Mouse (Mus musculus): Measurements from ENCODE around the gene Mcpt4.
"Not testable (repeated sequence)": the region's sequence is repeated elsewhere in the genome, so short reads cannot be mapped to it uniquely, and the experiment has no call there.

Gene Mcpt4

DNA sequence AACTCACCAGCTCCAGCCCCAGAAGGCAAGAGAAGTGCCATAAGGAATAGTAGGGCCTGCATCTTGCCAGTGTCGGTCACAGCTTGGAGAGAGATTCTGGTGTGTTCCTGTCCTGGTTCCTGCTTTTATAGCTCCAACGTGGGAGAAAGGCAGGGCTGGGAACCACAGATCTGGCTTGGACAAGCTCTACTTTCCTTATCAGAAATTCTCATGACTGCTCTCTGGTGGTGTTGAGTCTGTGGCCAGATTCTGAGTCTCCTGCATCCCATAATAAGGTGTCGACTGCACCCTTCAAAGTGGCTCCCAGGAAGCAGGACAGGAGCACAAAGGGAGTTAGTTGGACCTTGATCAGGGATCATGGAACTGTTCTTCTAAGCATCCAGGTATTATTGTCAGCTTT is at the start of gene Mcpt4:
TSS of gene Mcpt4 (minus strand) at position 101 of the 400 bp plus-strand sequence.
- not testable (repeated sequence) for DNase-seq

DNA sequence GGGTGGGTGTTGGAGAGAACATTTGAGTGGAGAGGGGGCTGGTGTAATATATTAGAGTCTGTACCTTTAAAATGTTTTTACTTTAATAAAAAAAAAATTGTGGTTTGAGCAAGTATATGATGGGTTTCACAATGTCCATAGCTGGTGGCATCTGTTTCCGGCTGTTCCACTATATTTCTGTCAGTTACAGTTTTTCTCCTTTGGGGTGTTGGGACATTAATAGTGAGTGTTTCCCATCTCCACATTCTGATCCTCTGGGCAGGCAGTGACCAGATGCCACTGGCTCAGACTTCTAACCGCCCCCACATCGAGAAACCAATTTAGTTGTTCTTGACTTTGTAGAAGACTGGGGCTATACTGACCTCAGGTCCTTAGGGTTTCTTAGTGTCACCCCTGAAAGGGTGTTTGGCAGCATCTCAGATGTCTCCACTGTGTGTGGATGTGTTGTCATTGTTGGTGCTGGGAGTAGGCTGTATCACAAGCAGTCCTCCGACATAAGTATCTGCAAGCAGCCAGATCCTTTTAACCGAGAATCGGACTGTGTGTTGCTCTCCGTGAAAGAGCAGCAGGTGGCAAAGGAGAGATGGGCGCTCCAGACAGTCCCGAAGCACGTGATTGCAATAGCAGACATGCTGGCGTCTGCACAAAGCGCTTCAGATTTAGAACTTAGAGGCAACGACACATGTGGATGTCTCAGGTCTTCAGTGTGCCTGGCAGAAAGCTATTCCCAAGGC is 43.5 kb upstream of the Mcpt4 start:
- no peak for DNase-seq

DNA sequence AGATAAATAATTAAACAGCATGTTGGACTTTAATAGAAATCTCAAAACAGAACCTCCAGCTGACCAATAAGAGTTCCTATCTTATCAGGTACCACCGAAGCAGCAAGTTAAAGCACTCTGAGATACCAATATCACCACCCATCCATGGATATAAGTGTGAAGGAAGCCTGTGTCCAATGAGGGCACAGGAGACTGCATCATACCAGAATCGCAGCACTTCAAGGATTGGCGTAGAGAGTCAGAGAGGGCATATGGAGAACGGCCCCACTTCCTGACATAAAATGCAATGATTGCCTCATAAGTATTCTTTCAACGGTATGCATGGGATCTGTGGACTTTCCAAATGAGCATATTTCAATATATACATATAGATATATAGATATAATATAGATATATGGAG is 42.9 kb upstream of the Mcpt4 start:
- DNase-seq = no peak

DNA sequence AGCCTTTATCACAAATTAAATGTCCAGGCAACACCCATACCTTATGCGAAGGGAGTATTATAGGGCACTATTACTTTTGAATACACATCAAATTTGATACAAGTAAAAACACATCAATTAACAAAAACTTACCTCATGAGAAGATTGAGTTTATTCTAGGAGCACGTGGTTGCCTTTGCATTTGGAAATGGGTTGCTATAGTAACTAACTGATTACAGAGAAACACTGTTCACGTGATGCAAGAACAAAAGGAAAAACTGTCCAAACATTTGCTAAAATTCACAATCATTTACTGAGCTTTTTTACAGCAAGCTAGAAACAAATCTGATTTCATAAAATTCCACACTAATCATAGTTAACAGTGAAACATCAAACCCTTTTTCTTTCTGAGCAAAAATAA is 41.3 kb upstream of the Mcpt4 start:
- DNase-seq = no peak

DNA sequence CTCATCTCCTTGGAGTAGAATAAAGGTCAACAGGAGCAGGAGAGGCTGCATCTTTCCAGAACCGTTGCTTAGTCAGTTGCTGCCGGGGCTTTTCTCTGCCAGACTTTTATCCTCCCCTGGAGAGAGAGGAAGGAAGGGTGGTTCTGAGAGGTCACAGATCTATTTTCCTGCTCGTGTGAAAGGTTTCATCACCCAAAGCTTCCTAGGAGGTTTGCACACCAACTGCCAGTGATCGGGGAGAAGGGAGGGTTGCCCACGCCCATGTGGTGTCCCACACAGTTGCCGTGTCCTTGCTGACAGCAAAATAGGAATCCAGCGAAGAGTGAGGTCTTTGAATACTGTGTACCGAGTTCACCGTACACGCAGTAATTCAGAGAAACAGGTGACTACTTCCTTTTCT is 40.3 kb upstream of the Mcpt4 start, which contains the start of gene Ctsg:
TSS of gene Ctsg (minus strand) at position 189 of the 400 bp plus-strand sequence.
- DNase-seq = no peak

DNA sequence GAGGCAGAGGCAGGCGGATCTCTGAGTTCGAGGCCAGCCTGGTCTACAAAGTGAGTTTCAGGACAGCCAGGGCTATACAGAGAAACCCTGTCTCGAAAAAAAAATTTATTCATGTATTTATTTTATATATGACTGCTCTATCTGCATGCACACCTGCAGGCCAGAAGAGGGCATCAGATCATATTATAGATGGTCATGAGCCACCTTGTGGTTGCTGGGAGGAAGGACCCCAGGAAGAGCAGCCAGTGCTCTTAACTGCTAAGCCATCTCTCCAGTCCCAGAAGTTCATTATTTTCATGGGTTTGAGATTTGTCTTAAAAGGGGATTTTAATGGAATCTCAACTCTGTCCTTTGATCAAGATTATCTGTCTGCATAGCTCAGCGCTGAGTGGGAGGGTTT is 36.8 kb upstream of the Mcpt4 start:
- no peak for DNase-seq

DNA sequence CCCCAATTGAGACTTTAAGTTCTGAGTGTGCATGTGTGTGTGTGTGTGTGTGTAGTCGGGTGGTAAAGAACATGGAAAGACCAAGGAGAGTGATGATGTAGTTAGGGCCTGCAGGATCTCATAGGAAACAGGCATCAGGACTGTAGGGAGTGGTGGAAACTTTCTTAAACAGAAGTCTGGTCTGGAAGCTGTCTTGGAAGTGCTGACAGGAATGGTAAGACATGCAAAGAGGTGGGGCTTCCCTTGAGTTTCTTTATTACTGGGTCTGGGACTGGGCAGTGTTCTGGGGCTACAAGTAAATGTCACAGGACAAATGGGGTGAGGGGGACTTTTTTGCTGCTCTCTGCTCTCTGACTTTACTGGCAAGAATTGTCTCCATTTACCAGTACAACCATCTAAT is 35.5 kb upstream of the Mcpt4 start:
- DNase-seq = no peak

DNA sequence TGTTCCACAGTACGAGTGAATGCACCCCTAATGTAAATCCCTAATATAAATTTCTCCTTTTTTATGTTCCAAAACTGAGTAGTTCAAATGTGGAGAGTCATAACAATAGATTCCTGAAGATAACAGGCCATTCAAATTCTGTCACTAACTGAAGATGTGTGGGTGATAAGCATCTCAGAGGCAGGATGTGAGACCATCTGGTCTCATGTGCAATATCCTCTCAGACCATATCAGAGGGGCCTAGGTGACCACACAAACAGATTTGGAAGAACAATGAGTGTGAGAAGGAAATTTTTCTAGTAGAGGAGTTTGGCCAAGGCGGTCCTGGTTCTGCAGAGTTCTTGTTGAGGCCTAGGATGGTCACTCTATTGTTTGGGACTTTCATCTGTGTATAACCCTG is 31.2 kb upstream of the Mcpt4 start:
- no peak for DNase-seq

DNA sequence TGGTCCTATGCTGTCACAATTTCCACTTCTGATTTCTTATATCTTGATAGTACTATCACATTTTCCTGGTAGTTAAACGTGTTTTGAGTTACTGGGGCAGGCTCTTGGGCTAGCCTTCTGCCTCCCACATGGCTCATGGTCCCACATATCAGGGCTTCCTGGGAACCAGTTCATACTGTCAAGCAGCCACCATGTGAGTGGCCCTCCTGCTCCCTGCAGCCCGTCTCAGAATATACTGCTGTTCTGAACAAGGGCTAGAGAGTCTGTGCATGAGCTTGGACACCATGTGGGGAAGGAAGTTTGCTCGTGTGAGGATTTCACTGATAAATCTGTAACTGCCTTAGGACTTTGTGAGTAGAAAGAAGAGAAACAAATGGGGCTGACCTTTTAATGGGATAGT is 24.6 kb upstream of the Mcpt4 start:
- no peak for DNase-seq

DNA sequence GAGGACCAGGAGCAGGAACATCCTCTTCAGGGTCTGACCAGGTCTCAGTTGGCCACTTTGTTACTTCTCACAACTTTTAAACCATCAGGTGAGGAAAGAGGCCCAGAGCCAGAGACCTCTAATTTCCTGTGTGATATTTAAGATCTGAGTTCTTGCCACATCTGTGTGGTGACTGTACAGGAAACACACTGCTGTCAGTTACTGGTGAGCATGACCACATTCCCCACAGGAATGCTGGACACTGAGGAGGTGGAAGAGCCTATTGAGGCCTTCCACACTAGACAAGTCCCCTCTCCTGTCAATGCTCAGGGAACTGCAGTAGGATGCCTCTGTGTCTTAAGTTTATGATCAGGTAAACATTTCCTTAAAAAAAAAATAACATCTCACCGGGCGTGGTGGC is 23.1 kb upstream of the Mcpt4 start, which contains the start of gene Mcpt8:
TSS of gene Mcpt8 (minus strand) at position 107 of the 400 bp plus-strand sequence.
- DNase-seq = no peak

DNA sequence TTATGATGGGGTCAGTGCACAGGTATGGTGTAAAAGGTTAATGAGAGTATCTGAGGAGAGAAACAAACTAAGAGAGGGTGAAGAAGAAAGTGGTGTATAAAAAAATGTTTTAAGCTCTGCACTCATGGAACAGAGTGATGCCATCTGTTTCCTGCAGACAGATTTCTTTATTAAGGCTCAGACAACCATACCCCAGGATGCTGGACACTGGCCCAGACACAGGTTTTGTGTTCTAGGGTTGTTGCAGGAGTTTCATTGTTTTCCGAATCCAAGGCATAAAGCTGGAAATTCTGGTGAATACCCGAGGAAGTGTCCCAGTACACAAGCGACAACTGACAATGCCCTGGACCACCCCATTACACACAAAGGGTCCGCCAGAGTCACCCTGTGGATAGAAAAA is 19.9 kb upstream of the Mcpt4 start:
- DNase-seq = no peak

DNA sequence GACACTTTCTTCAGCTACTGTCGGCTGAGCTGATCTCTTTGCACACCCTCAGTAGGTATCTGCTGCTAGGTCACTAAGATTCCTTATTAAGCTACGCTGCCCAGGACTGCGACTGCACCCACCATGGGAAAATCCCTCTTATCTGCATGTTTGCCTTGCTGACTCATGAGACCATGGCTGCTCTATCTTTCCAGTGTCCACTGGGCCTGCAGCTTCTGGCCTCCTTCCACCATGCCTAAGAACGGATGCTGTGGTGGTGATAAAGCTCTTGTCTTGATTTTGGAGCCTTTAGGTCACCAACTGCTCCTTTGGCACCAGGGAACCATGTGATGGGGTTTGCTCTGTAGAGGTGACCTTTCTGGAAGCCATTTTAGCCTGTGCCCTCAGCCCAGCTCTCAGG is 4.4 kb downstream of the Mcpt4 start:
- no peak for DNase-seq

DNA sequence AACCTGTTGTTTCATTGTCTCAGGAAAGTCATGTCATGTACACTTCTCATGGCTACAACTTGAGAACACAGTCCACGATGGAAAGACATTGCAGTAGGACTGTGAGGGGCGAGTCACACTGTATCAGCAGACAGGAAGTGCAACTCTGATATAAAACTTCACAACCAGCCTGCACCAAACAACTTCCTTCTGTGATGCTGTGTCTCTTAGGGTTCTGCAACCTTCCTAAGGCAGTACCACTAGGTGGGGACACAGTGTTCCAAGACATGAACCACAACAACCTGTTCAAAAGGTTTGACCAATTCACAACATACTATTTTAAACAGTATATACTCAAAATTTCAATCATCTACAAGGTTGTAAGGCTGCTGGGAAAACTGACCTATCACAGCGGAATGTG is 6.7 kb downstream of the Mcpt4 start:
- DNase-seq = no peak

DNA sequence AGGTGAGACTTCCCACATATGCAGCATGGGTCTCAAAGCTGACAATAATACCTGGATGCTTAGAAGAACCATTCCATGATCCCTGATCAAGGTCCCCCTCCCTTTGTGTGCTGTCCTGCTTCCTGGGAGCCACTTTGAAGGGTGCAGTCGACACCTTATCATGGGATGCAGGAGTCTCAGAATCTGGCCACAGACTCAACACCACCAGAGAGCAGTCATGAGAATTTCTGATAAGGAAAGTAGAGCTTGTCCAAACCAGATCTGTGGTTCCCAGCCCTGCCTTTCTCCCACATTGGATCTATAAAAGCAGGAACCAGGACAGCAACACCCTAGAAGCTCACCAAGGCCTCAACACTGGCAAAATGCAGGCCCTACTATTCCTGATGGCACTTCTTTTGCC is 20.3 kb downstream of the Mcpt4 start, which contains the start of gene Mcpt2:
TSS of gene Mcpt2 (plus strand) at position 250 of the 400 bp plus-strand sequence.
- not testable (repeated sequence) for DNase-seq

DNA sequence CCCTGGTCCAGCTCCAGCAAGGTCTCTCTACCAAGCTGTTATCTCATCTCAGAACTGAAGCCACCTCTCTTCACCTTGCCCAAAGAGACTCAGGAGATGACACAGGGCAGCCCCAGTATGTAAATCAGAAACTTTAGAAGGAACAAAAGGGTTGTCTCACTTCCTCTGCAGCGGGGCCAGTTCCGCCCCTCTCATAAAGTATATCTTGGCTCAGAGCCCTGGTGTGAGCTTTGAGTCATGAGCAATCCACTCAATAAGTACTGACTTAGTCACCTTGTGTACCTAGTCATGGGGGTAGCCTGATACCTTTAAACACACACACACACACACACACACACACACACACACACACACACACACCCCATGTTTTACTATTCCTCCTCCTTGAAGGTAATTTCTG is 27.7 kb downstream of the Mcpt4 start:
- DNase-seq = no peak

DNA sequence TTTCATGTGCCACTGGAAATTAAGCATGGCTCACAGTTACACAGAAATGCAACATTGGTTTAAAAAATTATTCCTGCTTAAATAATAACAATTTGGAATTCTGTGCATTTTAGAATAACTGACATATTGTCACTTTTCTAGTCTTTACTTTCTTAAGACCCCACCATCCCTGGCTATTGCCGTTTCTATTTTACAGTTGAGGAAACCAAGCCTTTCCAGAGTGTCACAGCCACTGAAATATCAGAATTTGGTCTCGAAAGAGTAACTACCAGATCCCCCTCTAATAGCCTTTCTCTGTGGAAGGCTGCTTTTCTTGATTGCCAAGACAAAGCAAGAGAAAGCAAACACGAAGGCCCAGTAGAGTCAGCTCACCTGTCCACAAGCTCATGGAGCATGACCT is 31.7 kb downstream of the Mcpt4 start, which contains the start of gene Mcpt9:
TSS of gene Mcpt9 (minus strand) at position 101 of the 400 bp plus-strand sequence.
- not testable (repeated sequence) for DNase-seq

DNA sequence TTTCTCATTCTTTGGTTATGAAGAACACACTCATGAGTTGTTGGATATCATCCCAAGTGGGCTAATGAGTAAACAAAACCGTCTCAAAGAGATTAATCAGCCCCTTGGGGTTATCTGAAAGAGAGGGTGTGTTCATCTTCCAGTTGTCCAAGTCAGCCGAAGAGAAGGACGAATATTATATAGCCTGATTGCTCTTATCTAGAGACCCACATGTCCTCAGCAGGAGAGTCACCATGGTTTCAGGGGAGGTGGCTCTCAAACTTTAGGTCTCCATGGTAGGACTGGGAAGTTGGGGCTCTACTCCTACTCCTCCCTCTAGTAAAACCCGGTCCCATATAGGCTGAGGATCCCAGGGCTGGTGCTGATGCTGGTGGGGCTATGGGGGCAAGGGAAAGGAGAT is 40.8 kb downstream of the Mcpt4 start:
- DNase-seq = not testable (repeated sequence)

DNA sequence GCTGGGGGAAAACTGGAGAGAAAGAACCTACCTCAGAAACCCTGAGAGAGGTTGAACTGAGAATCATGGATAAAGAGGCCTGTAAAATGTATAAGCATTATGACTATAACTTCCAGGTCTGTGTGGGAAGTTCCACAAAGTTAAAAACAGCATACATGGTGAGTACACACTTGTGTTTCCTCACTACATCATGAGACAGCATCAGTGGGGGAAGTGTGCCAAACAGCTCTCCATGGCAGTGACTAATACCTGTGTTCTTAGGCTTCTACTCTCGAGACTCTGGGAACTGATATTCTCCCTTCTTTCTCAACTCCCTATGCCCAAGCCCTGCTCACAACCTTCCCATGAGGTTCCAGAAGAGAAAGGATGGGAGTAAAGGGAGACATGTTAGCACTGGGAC is 42.7 kb downstream of the Mcpt4 start:
- DNase-seq = no peak

DNA sequence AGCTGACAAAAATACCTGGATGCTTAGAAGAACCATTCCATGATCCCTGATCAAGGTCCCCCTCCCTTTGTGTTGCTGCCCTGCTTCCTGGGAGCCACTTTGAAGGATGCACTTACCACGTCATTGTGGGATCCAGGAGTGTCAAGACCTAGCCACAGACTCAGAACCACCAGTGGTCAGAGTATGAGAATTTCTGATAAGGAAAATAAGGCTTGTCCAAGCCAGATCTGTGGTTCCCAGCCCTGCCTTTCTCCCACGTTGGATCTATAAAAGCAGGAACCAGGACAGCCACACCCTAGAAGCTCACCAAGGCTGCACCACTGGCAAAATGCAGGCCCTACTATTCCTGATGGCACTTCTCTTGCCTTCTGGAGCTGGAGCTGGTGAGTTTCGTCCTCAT is 44.4 kb downstream of the Mcpt4 start, which contains the start of gene Mcpt1:
TSS of gene Mcpt1 (plus strand) at position 301 of the 400 bp plus-strand sequence.
- not testable (repeated sequence) for DNase-seq

DNA sequence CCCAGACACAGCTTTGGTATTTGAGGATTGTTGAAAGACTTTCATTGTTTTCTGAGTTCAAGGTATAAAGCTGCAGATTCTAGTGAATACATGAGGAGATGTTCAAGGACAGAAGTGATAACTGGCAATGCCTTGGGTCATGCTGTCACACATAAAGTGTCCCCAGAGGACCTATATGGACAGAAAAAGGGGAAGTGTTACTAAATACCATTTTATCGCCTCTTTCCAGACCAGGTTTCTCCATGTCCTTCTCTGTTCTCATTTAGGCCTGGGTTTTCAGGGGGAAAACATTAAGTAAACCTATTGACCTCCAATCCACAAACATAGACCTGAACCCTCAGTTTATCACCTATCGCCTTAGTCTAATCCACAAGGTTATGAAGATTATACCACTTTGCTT is 48.2 kb downstream of the Mcpt4 start:
- no peak for DNase-seq

DNA sequence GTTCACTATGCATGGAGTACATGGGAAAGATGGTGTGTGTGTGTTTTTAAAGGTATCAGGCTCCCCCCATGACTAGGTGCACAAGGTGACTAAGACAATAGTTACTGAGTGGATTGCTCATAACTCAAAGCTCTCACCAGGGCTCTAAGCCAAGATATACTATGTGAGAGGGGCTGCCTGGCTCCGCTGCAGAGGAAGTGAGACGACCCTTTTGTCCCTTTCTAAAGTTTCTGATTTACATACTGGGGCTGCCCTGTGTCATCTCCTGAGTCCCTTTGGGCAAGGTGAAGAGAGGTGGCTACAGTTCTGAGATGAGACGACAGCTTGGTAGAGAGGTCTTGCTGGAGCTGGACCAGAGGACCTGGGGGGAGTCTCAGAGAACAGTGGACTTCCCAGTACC is 49.0 kb downstream of the Mcpt4 start:
- DNase-seq = no peak
